Mouse (Mus musculus) cerebellum, adult 11-12 months (tissue): Measurements from ENCODE around the gene Shld1.

Source experiments
- DNase-seq: peaks from one replicate; pipeline ENCODE4 v3.0.0; 2022

Gene Shld1

GRCm38 (mm10) chr2:132692320-132692719 lies 5.6 kb downstream of the Shld1 start:
- DNase-seq: no peak

- no peak for DNase-seq
These were observed 7.2 kb downstream of the Shld1 start for GRCm38 (mm10) chr2:132693980-132694379.

GRCm38 (mm10) chr2:132695358-132696093 lies 8.8 kb downstream of the Shld1 start:
- DNase-seq: no peak

- DNase-seq: no peak
These were observed 9.8 kb downstream of the Shld1 start for GRCm38 (mm10) chr2:132696519-132696918.

- no peak for DNase-seq
These were observed 10.5 kb downstream of the Shld1 start for GRCm38 (mm10) chr2:132697256-132697655.

- DNase-seq: no peak
These were observed 11.0 kb downstream of the Shld1 start for GRCm38 (mm10) chr2:132697695-132698094.

GRCm38 (mm10) chr2:132698420-132698819 lies 11.7 kb downstream of the Shld1 start:
- DNase-seq: no peak

GRCm38 (mm10) chr2:132700921-132701320 lies 14.2 kb downstream of the Shld1 start:
- DNase-seq: no peak

GRCm38 (mm10) chr2:132701451-132701886 lies 14.7 kb downstream of the Shld1 start:
- peak; percentile 65 for DNase-seq

GRCm38 (mm10) chr2:132705251-132705992 lies 18.7 kb downstream of the Shld1 start:
- DNase-seq: no peak

- no peak for DNase-seq
These were observed 19.6 kb downstream of the Shld1 start for GRCm38 (mm10) chr2:132706309-132706708.

GRCm38 (mm10) chr2:132710488-132710887 lies 23.8 kb downstream of the Shld1 start:
- no peak for DNase-seq

GRCm38 (mm10) chr2:132712061-132712460 lies 25.3 kb downstream of the Shld1 start:
- no peak for DNase-seq

GRCm38 (mm10) chr2:132714522-132714921 lies 27.8 kb downstream of the Shld1 start:
- no peak for DNase-seq

GRCm38 (mm10) chr2:132714946-132715345 lies 28.2 kb downstream of the Shld1 start:
- no peak for DNase-seq

- DNase-seq: peak; percentile 80
These were observed 28.8 kb downstream of the Shld1 start for GRCm38 (mm10) chr2:132715421-132716070.

- DNase-seq: peak; percentile 77
These were observed 29.4 kb downstream of the Shld1 start for GRCm38 (mm10) chr2:132716154-132716553.

- DNase-seq: peak; percentile 61
These were observed 30.3 kb downstream of the Shld1 start for GRCm38 (mm10) chr2:132716901-132717536.

- peak; percentile 54 for DNase-seq
These were observed 30.8 kb downstream of the Shld1 start for GRCm38 (mm10) chr2:132717537-132717912.

GRCm38 (mm10) chr2:132720921-132721566 lies 34.3 kb downstream of the Shld1 start:
- DNase-seq: no peak

GRCm38 (mm10) chr2:132721844-132722243 lies 35.1 kb downstream of the Shld1 start:
- no peak for DNase-seq

GRCm38 (mm10) chr2:132723958-132724431 lies 37.3 kb downstream of the Shld1 start:
- no peak for DNase-seq

- no peak for DNase-seq
These were observed 37.8 kb downstream of the Shld1 start for GRCm38 (mm10) chr2:132724561-132724960.
